Mouse (Mus musculus): Measurements from ENCODE around the gene Foxn2. TPM values are rescaled to one million over a fixed set of nuclear protein-coding genes. Genes with fewer than 3 reads are reported as not detected.

Gene Foxn2
- polyA plus RNA-seq, 1 experiment from 2014 or later: 15.7 TPM

DNA sequence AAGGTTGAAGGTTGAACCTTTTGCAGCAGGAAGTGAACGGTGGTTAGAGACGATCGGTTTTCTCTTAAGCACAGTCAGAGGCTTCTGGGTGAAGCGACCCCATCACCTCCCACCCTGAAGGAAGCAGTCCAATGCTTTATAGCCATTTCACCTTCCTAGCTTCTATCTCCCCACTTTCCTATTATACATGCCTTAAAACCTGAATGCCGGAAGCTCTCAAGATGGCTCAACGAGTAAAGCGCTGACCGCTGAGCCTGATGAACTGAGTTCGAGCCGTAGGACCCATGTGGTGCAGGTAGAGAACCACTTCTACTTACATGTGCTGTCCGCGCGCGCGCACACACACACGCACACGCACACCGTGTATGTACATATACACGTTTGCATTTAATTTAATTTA is 35.4 kb upstream of the Foxn2 start:
- H3K4me3 ChIP-seq (ENCODE audit: low read depth, low read length): no peak overlapping the region
- no peak overlapping the region for H3K9ac ChIP-seq (replicated peaks; ENCODE audit: low read depth, low read length)
- no peaks in the 10 kb centered on the region for H3K4me1 ChIP-seq (ENCODE audit: control insufficient read depth, insufficient read depth, low read length)
- H3K27ac ChIP-seq (ENCODE audit: low read length): no peak overlapping the region
- peak overlapping the region; percentile 24; the same call in 1 of the 2 replicates for H3K4me2 ChIP-seq (replicated peaks; ENCODE audit: low read depth, low read length)
- no peaks in the 10 kb centered on the region for H3K9me3 ChIP-seq (ENCODE audit: control insufficient read depth, low read depth, low read length)
- no peak for ATAC-seq (ENCODE audit: insufficient number of reproducible peaks, insufficient read depth, low FRiP score, low read depth)
- no peaks in the 10 kb centered on the region for H3K36me3 ChIP-seq (ENCODE audit: control insufficient read depth, insufficient read depth, low read length)
- H3K27me3 ChIP-seq (ENCODE audit: control insufficient read depth, insufficient read depth, low read length): no peaks in the 10 kb centered on the region
- WGBS: 37% methylated on average over 19 of the region's 19 CpGs

DNA sequence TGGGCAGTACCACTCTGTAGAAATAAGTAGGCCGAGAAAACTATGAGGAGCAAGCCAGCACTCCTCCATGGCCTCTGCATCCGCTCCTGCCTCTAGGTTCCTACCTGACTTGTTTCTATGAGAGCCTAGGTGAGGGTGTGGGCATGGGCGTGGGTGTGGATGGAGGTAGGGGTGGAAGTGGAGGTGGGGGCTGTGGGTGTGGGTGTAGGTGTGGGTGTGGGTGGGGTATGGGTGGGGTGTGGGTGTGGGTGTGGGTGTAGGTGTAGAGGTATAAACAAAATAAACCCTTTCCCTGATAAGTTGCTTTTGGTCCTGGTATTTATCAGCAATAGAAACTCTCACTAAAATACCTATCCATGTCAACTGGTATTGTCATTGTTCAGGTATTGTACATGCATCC is 30.8 kb upstream of the Foxn2 start:
- Histone ChIP-seq H3K4me1 (ENCODE audit: control insufficient read depth, insufficient read depth, low read length) (no peaks in the 10 kb centered on the region), H3K4me2 (replicated peaks; ENCODE audit: low read depth, low read length) (no peak overlapping the region), H3K27me3 (ENCODE audit: control insufficient read depth, insufficient read depth, low read length) (no peaks in the 10 kb centered on the region), H3K9me3 (ENCODE audit: control insufficient read depth, low read depth, low read length) (no peaks in the 10 kb centered on the region), H3K27ac (ENCODE audit: low read length) (no peak overlapping the region), H3K36me3 (ENCODE audit: control insufficient read depth, insufficient read depth, low read length) (no peaks in the 10 kb centered on the region), H3K4me3 (ENCODE audit: low read depth, low read length) (no peak overlapping the region), H3K9ac (replicated peaks; ENCODE audit: low read depth, low read length) (no peak overlapping the region)
- no peak for ATAC-seq (ENCODE audit: insufficient number of reproducible peaks, insufficient read depth, low FRiP score, low read depth)
- WGBS: 86% methylated on average over 3 of the region's 3 CpGs

DNA sequence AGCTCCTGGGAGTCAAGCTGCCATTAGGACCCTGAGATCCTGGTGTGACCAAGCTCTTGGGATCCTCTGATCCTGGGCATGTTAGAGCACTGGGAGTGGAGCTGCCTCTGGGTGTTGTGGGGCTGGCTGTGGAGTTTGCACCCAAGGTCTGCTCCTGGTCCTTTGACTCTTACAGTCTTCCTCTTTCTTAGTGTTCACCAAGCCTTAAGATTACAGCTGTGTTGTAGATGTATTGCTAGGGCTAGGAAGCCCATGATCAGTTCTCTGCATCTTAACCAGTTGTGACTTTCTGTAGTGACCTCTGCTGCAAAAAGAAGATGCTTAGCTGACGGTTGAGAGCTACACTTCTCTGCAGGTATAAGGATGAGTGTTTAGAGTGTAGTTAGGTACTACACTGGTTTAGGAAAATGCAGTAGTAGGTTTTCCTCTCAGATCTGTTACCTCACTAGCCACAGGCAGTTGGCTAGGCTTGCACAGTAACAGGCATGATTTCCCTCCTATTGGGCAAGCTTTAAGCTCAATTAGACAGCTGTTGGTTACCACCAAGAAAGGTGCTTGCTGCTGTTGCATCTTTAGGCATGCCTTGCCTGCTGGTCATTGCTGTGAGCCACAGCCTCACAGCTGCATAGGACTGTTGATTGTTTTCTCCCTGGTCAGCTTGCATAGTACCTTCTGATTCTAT is 27.2 kb upstream of the Foxn2 start:
- Histone ChIP-seq H3K4me1 (ENCODE audit: control insufficient read depth, insufficient read depth, low read length) (no peaks in the 10 kb centered on the region), H3K36me3 (ENCODE audit: control insufficient read depth, insufficient read depth, low read length) (no peaks in the 10 kb centered on the region), H3K9me3 (ENCODE audit: control insufficient read depth, low read depth, low read length) (no peaks in the 10 kb centered on the region), H3K27ac (ENCODE audit: low read length) (no peak overlapping the region), H3K9ac (replicated peaks; ENCODE audit: low read depth, low read length) (no peak overlapping the region), H3K27me3 (ENCODE audit: control insufficient read depth, insufficient read depth, low read length) (no peaks in the 10 kb centered on the region), H3K4me3 (ENCODE audit: low read depth, low read length) (no peak overlapping the region), H3K4me2 (replicated peaks; ENCODE audit: low read depth, low read length) (no peak overlapping the region)
- WGBS: 82% methylated on average over 1 of the region's 1 CpGs
- ATAC-seq (ENCODE audit: insufficient number of reproducible peaks, insufficient read depth, low FRiP score, low read depth): no peak

DNA sequence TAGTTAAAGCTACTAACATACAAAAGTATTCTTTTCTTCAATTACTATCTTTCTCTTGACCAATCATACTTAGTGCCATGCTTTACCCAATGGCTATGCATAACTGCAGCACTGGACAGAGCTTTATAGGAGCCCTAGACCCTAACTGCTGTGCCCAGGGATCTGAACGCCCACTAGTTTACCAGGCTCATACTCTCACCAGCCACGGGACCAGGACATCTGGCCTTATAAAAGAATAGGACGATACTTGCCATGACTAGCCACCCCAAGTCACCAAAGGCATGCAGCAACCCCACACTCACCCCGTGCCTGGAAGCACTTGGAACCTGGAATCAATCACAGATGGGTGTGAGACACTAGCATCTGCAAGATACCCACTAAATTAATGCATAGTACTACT is 20.1 kb upstream of the Foxn2 start:
- Histone ChIP-seq H3K4me3 (ENCODE audit: low read depth, low read length) (no peak overlapping the region), H3K9me3 (ENCODE audit: control insufficient read depth, low read depth, low read length) (no peaks in the 10 kb centered on the region), H3K36me3 (ENCODE audit: control insufficient read depth, insufficient read depth, low read length) (no peaks in the 10 kb centered on the region), H3K4me1 (ENCODE audit: control insufficient read depth, insufficient read depth, low read length) (no peaks in the 10 kb centered on the region), H3K27ac (ENCODE audit: low read length) (no peak overlapping the region), H3K27me3 (ENCODE audit: control insufficient read depth, insufficient read depth, low read length) (no peaks in the 10 kb centered on the region), H3K9ac (replicated peaks; ENCODE audit: low read depth, low read length) (no peak overlapping the region), H3K4me2 (replicated peaks; ENCODE audit: low read depth, low read length) (no peak overlapping the region)
- ATAC-seq (ENCODE audit: insufficient number of reproducible peaks, insufficient read depth, low FRiP score, low read depth): no peak
- 86% methylated on average over 4 of the region's 4 CpGs for WGBS

DNA sequence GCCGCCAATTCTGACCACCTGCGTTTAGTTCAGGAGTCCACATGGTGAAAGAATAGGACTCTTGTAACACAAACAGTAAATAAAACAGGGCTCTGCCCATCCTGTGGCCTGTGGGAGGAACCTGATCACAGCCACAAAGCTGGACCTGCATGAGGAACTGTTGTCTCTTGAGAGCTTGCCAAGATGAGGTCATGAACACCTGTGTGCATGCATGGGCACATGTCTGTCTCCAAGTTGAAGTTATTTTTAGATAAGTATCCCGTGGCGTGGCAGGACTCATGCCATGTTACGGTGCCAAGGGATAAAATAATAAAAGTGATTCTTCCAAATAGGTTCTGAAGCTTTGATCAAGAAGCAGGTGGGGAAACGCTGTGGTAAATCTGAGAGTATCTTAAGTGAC is 19.3 kb upstream of the Foxn2 start:
- Histone ChIP-seq H3K4me2 (replicated peaks; ENCODE audit: low read depth, low read length) (no peak overlapping the region), H3K27ac (ENCODE audit: low read length) (no peak overlapping the region), H3K27me3 (ENCODE audit: control insufficient read depth, insufficient read depth, low read length) (no peaks in the 10 kb centered on the region), H3K9ac (replicated peaks; ENCODE audit: low read depth, low read length) (no peak overlapping the region), H3K4me1 (ENCODE audit: control insufficient read depth, insufficient read depth, low read length) (no peaks in the 10 kb centered on the region), H3K9me3 (ENCODE audit: control insufficient read depth, low read depth, low read length) (no peaks in the 10 kb centered on the region), H3K36me3 (ENCODE audit: control insufficient read depth, insufficient read depth, low read length) (no peaks in the 10 kb centered on the region), H3K4me3 (ENCODE audit: low read depth, low read length) (no peak overlapping the region)
- no peak for ATAC-seq (ENCODE audit: insufficient number of reproducible peaks, insufficient read depth, low FRiP score, low read depth)
- WGBS: 91% methylated on average over 6 of the region's 6 CpGs

DNA sequence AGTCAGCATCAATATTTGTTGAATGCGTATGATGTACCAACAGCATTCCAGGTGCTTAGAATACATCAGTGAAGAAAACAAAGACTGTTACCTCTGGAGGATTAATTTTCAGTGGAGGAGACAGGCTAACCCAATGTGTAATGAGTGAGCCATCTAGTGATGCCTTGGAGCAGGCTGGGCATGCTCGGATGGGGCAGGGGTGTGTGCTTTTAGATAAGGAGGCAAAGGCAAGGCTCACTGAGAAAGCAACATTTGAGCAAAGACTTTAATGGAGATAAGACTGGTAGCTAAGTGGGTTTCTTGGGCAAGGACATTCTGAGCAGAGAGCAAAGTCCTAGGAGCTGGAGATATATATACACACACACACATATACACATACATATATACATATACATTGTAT is 9.8 kb upstream of the Foxn2 start:
- ATAC-seq (ENCODE audit: insufficient number of reproducible peaks, insufficient read depth, low FRiP score, low read depth): peak; percentile 28; the same call in 1 of the 2 replicates
- no peaks in the 10 kb centered on the region for H3K27me3 ChIP-seq (ENCODE audit: control insufficient read depth, insufficient read depth, low read length)
- H3K9me3 ChIP-seq (ENCODE audit: control insufficient read depth, low read depth, low read length): no peaks in the 10 kb centered on the region
- 85% methylated on average over 2 of the region's 2 CpGs for WGBS
- no peaks in the 10 kb centered on the region for H3K4me1 ChIP-seq (ENCODE audit: control insufficient read depth, insufficient read depth, low read length)
- no peak overlapping the region for H3K4me2 ChIP-seq (replicated peaks; ENCODE audit: low read depth, low read length)
- H3K4me3 ChIP-seq (ENCODE audit: low read depth, low read length): no peak overlapping the region
- no peak overlapping the region for H3K9ac ChIP-seq (replicated peaks; ENCODE audit: low read depth, low read length)
- no peak overlapping the region for H3K27ac ChIP-seq (ENCODE audit: low read length)
- no peaks in the 10 kb centered on the region for H3K36me3 ChIP-seq (ENCODE audit: control insufficient read depth, insufficient read depth, low read length)

DNA sequence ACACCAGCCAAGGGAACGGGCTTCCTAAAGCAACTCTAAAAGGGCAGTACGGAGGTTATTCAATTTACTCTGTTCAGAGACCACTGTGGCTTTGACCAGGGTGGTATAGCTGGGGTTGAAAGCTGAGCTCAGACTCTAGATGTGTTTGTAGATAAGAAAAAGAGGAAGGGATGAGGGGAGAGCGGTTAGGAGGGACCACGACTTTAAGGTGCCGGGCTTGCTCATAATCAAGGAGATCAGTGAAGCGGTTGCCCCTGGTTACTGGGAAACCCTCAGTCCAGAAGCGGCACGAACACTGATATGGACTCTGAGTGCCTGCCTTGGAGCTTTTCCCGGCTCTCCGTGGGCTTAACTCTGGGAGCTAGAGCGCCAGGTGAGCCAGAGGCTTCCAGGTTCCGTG is 9.0 kb upstream of the Foxn2 start:
- Histone ChIP-seq H3K9ac (replicated peaks; ENCODE audit: low read depth, low read length) (no peak overlapping the region), H3K27me3 (ENCODE audit: control insufficient read depth, insufficient read depth, low read length) (no peaks in the 10 kb centered on the region), H3K4me1 (ENCODE audit: control insufficient read depth, insufficient read depth, low read length) (no peaks in the 10 kb centered on the region), H3K4me2 (replicated peaks; ENCODE audit: low read depth, low read length) (no peak overlapping the region), H3K27ac (ENCODE audit: low read length) (no peak overlapping the region), H3K4me3 (ENCODE audit: low read depth, low read length) (no peak overlapping the region), H3K36me3 (ENCODE audit: control insufficient read depth, insufficient read depth, low read length) (no peaks in the 10 kb centered on the region), H3K9me3 (ENCODE audit: control insufficient read depth, low read depth, low read length) (no peaks in the 10 kb centered on the region)
- no peak for ATAC-seq (ENCODE audit: insufficient number of reproducible peaks, insufficient read depth, low FRiP score, low read depth)
- WGBS: 86% methylated on average over 12 of the region's 12 CpGs

DNA sequence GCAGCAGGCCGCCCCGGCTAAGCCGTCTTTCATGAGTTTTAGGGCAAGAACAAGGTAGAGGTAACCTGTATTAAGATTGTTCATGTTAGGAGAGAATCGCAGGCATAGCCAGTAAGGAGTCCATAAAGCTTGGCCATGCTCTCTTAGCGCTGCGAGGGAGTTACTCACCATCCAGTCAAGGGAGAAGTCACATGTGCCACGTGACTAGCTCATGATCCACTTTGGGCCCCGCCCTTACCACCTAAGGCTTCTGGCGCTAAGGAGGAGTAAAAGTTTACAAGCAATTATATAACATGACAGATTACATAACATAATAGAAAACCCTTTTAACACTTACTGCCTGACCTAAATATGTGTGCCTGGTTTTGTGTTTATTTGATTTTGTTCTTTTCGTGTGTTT is 8.5 kb upstream of the Foxn2 start:
- H3K9me3 ChIP-seq (ENCODE audit: control insufficient read depth, low read depth, low read length): no peaks in the 10 kb centered on the region
- no peaks in the 10 kb centered on the region for H3K4me1 ChIP-seq (ENCODE audit: control insufficient read depth, insufficient read depth, low read length)
- H3K27ac ChIP-seq (ENCODE audit: low read length): no peak overlapping the region
- no peak overlapping the region for H3K4me2 ChIP-seq (replicated peaks; ENCODE audit: low read depth, low read length)
- WGBS: 82% methylated on average over 10 of the region's 10 CpGs
- no peaks in the 10 kb centered on the region for H3K27me3 ChIP-seq (ENCODE audit: control insufficient read depth, insufficient read depth, low read length)
- ATAC-seq (ENCODE audit: insufficient number of reproducible peaks, insufficient read depth, low FRiP score, low read depth): no peak
- no peaks in the 10 kb centered on the region for H3K36me3 ChIP-seq (ENCODE audit: control insufficient read depth, insufficient read depth, low read length)
- H3K9ac ChIP-seq (replicated peaks; ENCODE audit: low read depth, low read length): no peak overlapping the region
- H3K4me3 ChIP-seq (ENCODE audit: low read depth, low read length): no peak overlapping the region

DNA sequence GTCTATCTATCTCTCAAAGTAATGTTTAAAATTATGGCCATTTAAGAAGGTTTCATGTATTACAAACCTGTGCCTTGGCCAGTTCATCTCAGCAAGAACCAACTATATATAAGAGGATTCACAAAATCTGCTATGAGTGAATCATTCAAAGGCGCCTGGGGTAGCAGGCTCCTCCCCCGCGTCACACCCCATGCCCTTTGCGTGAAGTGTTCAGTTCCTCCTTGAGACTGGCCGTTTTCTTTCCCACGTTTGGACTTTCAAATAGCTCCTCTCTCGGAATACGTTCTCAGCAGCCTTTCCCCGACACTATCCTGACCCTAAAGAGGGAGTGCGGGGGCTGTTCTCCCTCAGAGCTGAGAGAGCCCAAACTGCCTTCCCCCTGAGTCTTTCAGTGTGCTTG is 5.2 kb upstream of the Foxn2 start:
- 65% methylated on average over 10 of the region's 10 CpGs for WGBS
- Histone ChIP-seq H3K27ac (ENCODE audit: low read length) (no peak overlapping the region), H3K27me3 (ENCODE audit: control insufficient read depth, insufficient read depth, low read length) (no peaks in the 10 kb centered on the region), H3K4me2 (replicated peaks; ENCODE audit: low read depth, low read length) (no peak overlapping the region), H3K9ac (replicated peaks; ENCODE audit: low read depth, low read length) (no peak overlapping the region), H3K36me3 (ENCODE audit: control insufficient read depth, insufficient read depth, low read length) (no peaks in the 10 kb centered on the region), H3K9me3 (ENCODE audit: control insufficient read depth, low read depth, low read length) (no peaks in the 10 kb centered on the region), H3K4me3 (ENCODE audit: low read depth, low read length) (no peak overlapping the region), H3K4me1 (ENCODE audit: control insufficient read depth, insufficient read depth, low read length) (no peaks in the 10 kb centered on the region)
- no peak for ATAC-seq (ENCODE audit: insufficient number of reproducible peaks, insufficient read depth, low FRiP score, low read depth)

Measured in stomach, embryonic 14.5 days (tissue).